Mouse (Mus musculus) right cerebral cortex, postnatal 25 days (tissue): ENCODE data around the gene Snx6.

Source experiments
- DNase-seq: peaks from one replicate; pipeline ENCODE4 v3.0.0; 2022

The Snx6 gene

GRCm38 (mm10) chr12:54697791-54698250 is 97.7 kb downstream of the Snx6 start:
- no peak for DNase-seq

GRCm38 (mm10) chr12:54697003-54697597 is 98.4 kb downstream of the Snx6 start:
- no peak for DNase-seq
